Mouse (Mus musculus): ENCODE data around the gene Rpl34.
A peak's percentile ranks its signal among the peaks of the same experiment; 100 is the strongest.

The Rpl34 gene

GRCm38 (mm10) chr3:130730189-130730653 lies at the start of gene Rpl34:
Gene Rpl34, minus strand, starts transcription at chr3:130730398.
- DNase-seq (ENCODE audit: low read depth, low spot score), result peak; percentile 96

GRCm38 (mm10) chr3:130768172-130768571 lies 38.0 kb upstream of the Rpl34 start:
- DNase-seq (ENCODE audit: low read depth, low spot score), result no peak

GRCm38 (mm10) chr3:130764091-130764490 lies 33.9 kb upstream of the Rpl34 start:
- no peak for DNase-seq (ENCODE audit: low read depth, low spot score)

GRCm38 (mm10) chr3:130760711-130761435 lies 30.7 kb upstream of the Rpl34 start:
- DNase-seq (ENCODE audit: low read depth, low spot score), result peak; percentile 76

- DNase-seq (ENCODE audit: low read depth, low spot score), result no peak
Observed at GRCm38 (mm10) chr3:130758157-130758841, 28.1 kb upstream of the Rpl34 start.

GRCm38 (mm10) chr3:130757117-130757852 lies 27.1 kb upstream of the Rpl34 start:
- DNase-seq (ENCODE audit: low read depth, low spot score), result no peak

GRCm38 (mm10) chr3:130749206-130749605 lies 19.0 kb upstream of the Rpl34 start:
- no peak for DNase-seq (ENCODE audit: low read depth, low spot score)

- DNase-seq (ENCODE audit: low read depth, low spot score), result no peak
Observed at GRCm38 (mm10) chr3:130746673-130747619, 16.7 kb upstream of the Rpl34 start.

- no peak for DNase-seq (ENCODE audit: low read depth, low spot score)
Observed at GRCm38 (mm10) chr3:130737652-130738361, 7.6 kb upstream of the Rpl34 start.

GRCm38 (mm10) chr3:130736758-130737157 lies 6.6 kb upstream of the Rpl34 start:
- no peak for DNase-seq (ENCODE audit: low read depth, low spot score)

GRCm38 (mm10) chr3:130729472-130730188 lies 568 bp downstream of the Rpl34 start:
- DNase-seq (ENCODE audit: low read depth, low spot score), result peak; percentile 80

- no peak for DNase-seq (ENCODE audit: low read depth, low spot score)
Observed at GRCm38 (mm10) chr3:130727676-130728075, 2.5 kb downstream of the Rpl34 start.

- no peak for DNase-seq (ENCODE audit: low read depth, low spot score)
Observed at GRCm38 (mm10) chr3:130727036-130727435, 3.2 kb downstream of the Rpl34 start.

- DNase-seq (ENCODE audit: low read depth, low spot score), result no peak
Observed at GRCm38 (mm10) chr3:130725718-130726117, 4.5 kb downstream of the Rpl34 start.

- DNase-seq (ENCODE audit: low read depth, low spot score), result no peak
Observed at GRCm38 (mm10) chr3:130722733-130723478, 7.3 kb downstream of the Rpl34 start.

- DNase-seq (ENCODE audit: low read depth, low spot score), result no peak
Observed at GRCm38 (mm10) chr3:130720225-130720624, 10.0 kb downstream of the Rpl34 start.

- DNase-seq (ENCODE audit: low read depth, low spot score), result no peak
Observed at GRCm38 (mm10) chr3:130718871-130719270, 11.3 kb downstream of the Rpl34 start.

- no peak for DNase-seq (ENCODE audit: low read depth, low spot score)
Observed at GRCm38 (mm10) chr3:130716555-130716954, 13.6 kb downstream of the Rpl34 start.
